Mouse (Mus musculus) ES-Bruce4 (cell line): ENCODE measurements at regions not wholly inside any gene's neighbourhood (a gene's known extent, or its start where the extent isn't known, plus 50 kb on each side); places are given as distances from the start of the nearest gene placed in this dataset.

Source experiments
- CTCF ChIP-seq: IDR thresholded peaks from one replicate; pipeline ENCODE4 v1.8.1; 2011; ENCODE audit warnings: low read depth, low read length
- EP300 ChIP-seq: IDR thresholded peaks from 2 replicates; pipeline ENCODE4 v1.6.1; 2011; ENCODE audit warnings: low read depth, low read length; ENCODE audit not compliant: insufficient read depth
- POLR2A ChIP-seq: IDR thresholded peaks from one replicate; pipeline ENCODE4 v1.8.1; 2011; ENCODE audit warnings: low read length; ENCODE audit not compliant: insufficient read depth

- TF ChIP-seq EP300 (no peak), CTCF (no peak), POLR2A (no peak)
Measured at GRCm38 (mm10) chr13:82233901-82234300, 451.0 kb downstream of the Cetn3 start.
